27 mouse cellular contexts compared by ENCODE assay signal in the genomic region with DNA sequence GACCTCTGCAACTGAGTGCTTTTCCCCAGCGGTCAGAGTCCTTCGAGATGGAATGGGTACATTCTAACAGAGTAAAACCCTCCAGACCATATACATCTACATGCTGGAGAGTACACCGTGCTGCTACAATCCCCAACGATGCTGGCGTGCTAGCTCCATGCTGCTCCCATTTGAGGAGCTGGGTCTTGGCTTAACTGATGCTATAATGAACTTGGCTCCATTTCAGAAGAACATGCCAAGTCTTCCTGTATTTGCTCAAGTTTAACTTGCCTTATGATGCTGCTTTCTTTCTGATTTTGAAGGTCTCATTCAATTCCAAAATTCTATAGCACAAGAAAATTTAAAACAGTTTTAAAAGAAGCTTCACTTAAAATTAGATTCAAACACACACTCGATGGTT.
A peak's percentile ranks its signal among the peaks of the same experiment; 100 is the strongest.
DNase-seq lines count a peak whose midpoint lies in the region; ATAC-seq and TF ChIP-seq lines count a peak whose summit lies in the region.
"Had no signal": no experiment of that assay in that cellular context is flagged by ENCODE, and none has a peak within 500 bp of the region (broad histone marks: within the 10 kb centered on the region; RNA-seq: fewer than 3 reads in every experiment).

No protein-coding gene starts in this region.

- peak; percentile 15 to 35 for DNase-seq in cerebellum, postnatal 10 days
- no peak for DNase-seq in cerebellum, postnatal 36 days
- peak; percentile 52 for DNase-seq in forebrain, embryonic 14.5 days (ENCODE audit: low spot score)
- peak; percentile 24 for DNase-seq in heart, adult 11 months
- no peak for DNase-seq in heart, postnatal 14 days
- peak; percentile 61 for DNase-seq in brain, embryonic 14.5 days (ENCODE audit: low read depth)
- DNase-seq: adrenal gland, adult 8-10 months; adrenal gland, postnatal 14 days; adrenal gland, postnatal 36 days; B cell, adult 2 months; cerebellum, adult 11 months; cerebellum, adult 18-20 months; cerebellum, adult 8-10 months; cerebellum, adult 9-11 months; cerebellum, postnatal 25 days; embryo, embryonic 11 days had no signal

- TF ChIP-seq CTCF in brain, embryonic 14.5 days (IDR thresholded peaks at IDR 0.05; ENCODE audit: borderline replicate concordance, extremely low read depth, insufficient read depth, insufficient read length): no peak

- no peaks in the 10 kb centered on the region for H3K4me1 ChIP-seq in forebrain, embryonic 14.5 days (ENCODE audit: control insufficient read depth, insufficient read depth, low read length)
- peaks cover 3% of the 10 kb centered on the region for H3K4me1 ChIP-seq in forebrain, embryonic 15.5 days
- H3K4me1 ChIP-seq: embryonic facial prominence, embryonic 12.5 days; embryonic facial prominence, embryonic 15.5 days had no signal

- H3K4me2 ChIP-seq in forebrain, embryonic 14.5 days (ENCODE audit: low read length): no peak overlapping the region
- H3K4me2 ChIP-seq in forebrain, embryonic 15.5 days (replicated peaks): no peak overlapping the region
- H3K4me2 ChIP-seq: embryonic facial prominence, embryonic 12.5 days; embryonic facial prominence, embryonic 15.5 days; forebrain, embryonic 12.5 days had no signal

- intact Hi-C loops in heart, postnatal 14 days (cut with DNase I): no loop called here

- no peak overlapping the region for H3K4me3 ChIP-seq in forebrain, embryonic 14.5 days (ENCODE audit: low read depth, low read length)
- H3K4me3 ChIP-seq in forebrain, embryonic 15.5 days: no peak overlapping the region
- H3K4me3 ChIP-seq: embryonic facial prominence, embryonic 12.5 days; embryonic facial prominence, embryonic 15.5 days; erythroblast, embryonic 14.5 days; forebrain, embryonic 10.5 days; forebrain, embryonic 12.5 days had no signal

- H3K9ac ChIP-seq in forebrain, embryonic 14.5 days (ENCODE audit: low read length): no peak overlapping the region
- H3K9ac ChIP-seq in forebrain, embryonic 15.5 days (replicated peaks): no peak overlapping the region
- H3K9ac ChIP-seq: embryonic facial prominence, embryonic 12.5 days; embryonic facial prominence, embryonic 15.5 days; forebrain, embryonic 12.5 days had no signal

- H3K27me3 ChIP-seq in forebrain, embryonic 14.5 days (replicated peaks; ENCODE audit: control insufficient read depth, insufficient read depth, low read length): no peaks in the 10 kb centered on the region
- H3K27me3 ChIP-seq in forebrain, embryonic 15.5 days: no peaks in the 10 kb centered on the region
- H3K27me3 ChIP-seq: CH12.LX; embryonic facial prominence, embryonic 12.5 days; embryonic facial prominence, embryonic 15.5 days; forebrain, embryonic 12.5 days; Patski had no signal

- TF ChIP-seq POLR2A in brain, embryonic 14.5 days (IDR thresholded peaks at IDR 0.05; ENCODE audit: borderline replicate concordance, extremely low read depth, insufficient read depth, insufficient read length, poor library complexity, severe bottlenecking): no peak

- no peaks in the 10 kb centered on the region for H3K9me3 ChIP-seq in forebrain, embryonic 14.5 days (replicated peaks; ENCODE audit: control insufficient read depth, low read length)
- H3K9me3 ChIP-seq in forebrain, embryonic 15.5 days: no peaks in the 10 kb centered on the region
- H3K9me3 ChIP-seq: embryonic facial prominence, embryonic 12.5 days; embryonic facial prominence, embryonic 15.5 days; forebrain, embryonic 10.5 days; forebrain, embryonic 12.5 days; G1E had no signal

- no peak for ATAC-seq in forebrain, embryonic 14.5 days
- ATAC-seq in forebrain, embryonic 15.5 days (replicated peaks): no peak
- ATAC-seq: activated CD4-positive, CD25-positive, alpha-beta regulatory T cell, adult 4 months; CD4-positive, CD25-positive, alpha-beta regulatory T cell, adult 4 months; Patski had no signal

- no peaks in the 10 kb centered on the region for H3K36me3 ChIP-seq in forebrain, embryonic 14.5 days (ENCODE audit: control insufficient read depth, insufficient read depth, low read length)
- H3K36me3 ChIP-seq in forebrain, embryonic 15.5 days: no peaks in the 10 kb centered on the region
- H3K36me3 ChIP-seq: embryonic facial prominence, embryonic 12.5 days; embryonic facial prominence, embryonic 15.5 days; forebrain, embryonic 10.5 days; forebrain, embryonic 12.5 days had no signal

- no peak overlapping the region for H3K27ac ChIP-seq in forebrain, embryonic 14.5 days (ENCODE audit: low read depth, low read length)
- H3K27ac ChIP-seq in forebrain, embryonic 15.5 days (replicated peaks): no peak overlapping the region
- H3K27ac ChIP-seq: embryonic facial prominence, embryonic 12.5 days; embryonic facial prominence, embryonic 15.5 days; forebrain, embryonic 10.5 days; forebrain, embryonic 12.5 days had no signal

- WGBS in forebrain, embryonic 14.5 days: 75% methylated on average over 6 of the region's 6 CpGs
- 73% methylated on average over 6 of the region's 6 CpGs for WGBS in forebrain, embryonic 15.5 days

Comparison
In these comparisons a context has a peak if more than half of its experiments do, and no peak if none do; other contexts are left out.
1. DNase-seq: peak in cerebellum, postnatal 10 days (2 of 2), forebrain, embryonic 14.5 days (single experiment), heart, adult 11 months (single experiment) and brain, embryonic 14.5 days (single experiment); none in cerebellum, postnatal 36 days (0 of 2) and heart, postnatal 14 days (0 of 2).